Mouse (Mus musculus) common myeloid progenitor, adult 5-6 weeks (primary cell): ENCODE measurements around the gene Olfr1158. TPM values are rescaled to one million over a fixed set of nuclear protein-coding genes. Genes with fewer than 3 reads are reported as not detected.
"Not testable (repeated sequence)": the region's sequence is repeated elsewhere in the genome, so short reads cannot be mapped to it uniquely, and the experiment has no call there.

ENCODE experiments used
- ATAC-seq: replicated peaks from 2 replicates; pipeline ENCODE4 v1.8.0; 2016; ENCODE audit warnings: low read depth, mild to moderate bottlenecking, moderate TSS enrichment, inconsistent platforms; ENCODE audit not compliant: poor library complexity, severe bottlenecking
- total RNA-seq: library from RNA; stranded (forward); fragments of 200-1000, 187-1606 nt; gene quantifications from 2 replicates; pipeline ENCODE4 v1.2.3, GENCODE M21; 2017

The Olfr1158 gene
- total RNA-seq = not detected in 2 replicates

GRCm38 (mm10) chr2:87989813-87990212 lies at the start of gene Olfr1158:
Olfr1158 (plus strand) TSS chr2:87990113.
- ATAC-seq = no peak

GRCm38 (mm10) chr2:87945037-87945436 lies 44.9 kb upstream of the Olfr1158 start, which contains the start of gene Olfr1155:
Olfr1155 (minus strand) TSS chr2:87945137.
- no peak for ATAC-seq

DNA sequence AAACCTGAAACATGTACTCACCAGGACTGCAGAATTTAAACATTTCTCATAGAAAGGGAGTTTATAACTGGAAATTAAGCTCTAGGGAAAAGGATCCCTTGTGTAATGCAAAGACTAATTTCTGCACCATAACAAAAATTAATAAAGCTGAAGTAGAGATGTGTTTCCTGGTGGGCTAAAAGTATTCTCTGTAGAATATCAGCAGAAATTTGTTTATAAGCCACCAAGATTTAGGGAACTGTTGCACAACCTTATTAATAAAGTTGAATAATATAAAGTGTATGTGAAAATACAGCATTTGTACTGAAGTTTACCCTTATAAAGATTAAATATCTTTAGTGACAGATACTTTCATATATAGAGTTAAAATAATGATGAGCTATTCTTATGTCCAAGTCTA lies 36.9 kb upstream of the Olfr1158 start, which contains the start of gene Olfr1156:
Gene Olfr1156, minus strand, starts transcription at position 101 of the 400 bp plus-strand sequence.
- ATAC-seq = no peak

GRCm38 (mm10) chr2:87968199-87968598 lies 21.7 kb upstream of the Olfr1158 start, which contains the start of gene Olfr1157:
Olfr1157 (minus strand) TSS chr2:87968299.
- no peak for ATAC-seq

GRCm38 (mm10) chr2:87974563-87974962 lies 15.3 kb upstream of the Olfr1158 start, which contains the start of gene Olfr74:
Olfr74 (minus strand) TSS chr2:87974663.
- ATAC-seq = no peak

- ATAC-seq = no peak
Measured at GRCm38 (mm10) chr2:88007515-88008318, 17.8 kb downstream of the Olfr1158 start, which contains the start of gene Olfr1160. Olfr1160 (minus strand) TSS chr2:88008268.

DNA sequence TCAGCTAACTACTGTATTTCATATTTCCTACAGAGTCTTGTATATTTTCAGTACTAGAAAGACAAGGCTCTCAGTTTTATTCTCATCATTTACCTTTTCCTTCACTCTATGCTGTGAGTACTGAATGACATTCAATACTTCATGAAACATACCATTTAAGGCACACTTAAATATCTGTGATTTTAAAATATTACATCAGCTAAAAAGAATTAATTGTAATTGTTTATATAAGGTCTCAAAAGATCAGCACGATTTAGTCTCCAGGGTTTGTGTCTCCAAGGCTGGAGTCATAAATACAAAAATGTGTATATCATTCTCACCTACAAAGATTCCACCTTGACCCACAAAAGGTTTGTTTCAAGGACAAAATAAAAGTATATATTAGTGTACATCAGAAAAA lies 32.6 kb downstream of the Olfr1158 start, which contains the start of gene Olfr1161:
Gene Olfr1161, plus strand, starts transcription at position 301 of the 400 bp plus-strand sequence.
- not testable (repeated sequence) for ATAC-seq

GRCm38 (mm10) chr2:88037599-88037998 lies 47.7 kb downstream of the Olfr1158 start, which contains the start of gene Olfr73:
Olfr73 (minus strand) TSS chr2:88037699.
- ATAC-seq = no peak

Other genes starting within 250 kb of the Olfr1158 start
- gene Olfr1140, start 246.4 kb upstream of the Olfr1158 start, total RNA-seq = not detected in 2 replicates
- not detected in 2 replicates for gene Olfr1141, start 236.1 kb upstream of the Olfr1158 start, total RNA-seq
- gene Olfr152, start 210.6 kb upstream of the Olfr1158 start, total RNA-seq = not detected in 2 replicates
- not detected in 2 replicates for gene Olfr1143, start 189.5 kb upstream of the Olfr1158 start, total RNA-seq
- not detected in 2 replicates for gene Olfr1145, start 180.3 kb upstream of the Olfr1158 start, total RNA-seq
- not detected in 2 replicates for gene Olfr1148, start 159.6 kb upstream of the Olfr1158 start, total RNA-seq
- not detected in 2 replicates for gene Olfr1150-ps1, start 146.1 kb upstream of the Olfr1158 start, total RNA-seq
- not detected in 2 replicates for gene Olfr1151, start 134.3 kb upstream of the Olfr1158 start, total RNA-seq
- not detected in 2 replicates for gene Olfr1152, start 123.6 kb upstream of the Olfr1158 start, total RNA-seq
- gene Olfr1153, start 95.2 kb upstream of the Olfr1158 start, total RNA-seq = not detected in 2 replicates
- gene Olfr1154, start 84.9 kb upstream of the Olfr1158 start, total RNA-seq = not detected in 2 replicates
- not detected in 2 replicates for gene Olfr1155, start 45.0 kb upstream of the Olfr1158 start, total RNA-seq
- not detected in 2 replicates for gene Olfr1156, start 37.0 kb upstream of the Olfr1158 start, total RNA-seq
- not detected in 2 replicates for gene Olfr1157, start 21.8 kb upstream of the Olfr1158 start, total RNA-seq
- not detected in 2 replicates for gene Olfr74, start 15.4 kb upstream of the Olfr1158 start, total RNA-seq
- not detected in 2 replicates for gene Olfr1160, start 18.2 kb downstream of the Olfr1158 start, total RNA-seq
- gene Olfr1161, start 32.7 kb downstream of the Olfr1158 start, total RNA-seq = not detected in 2 replicates
- gene Olfr73, start 47.6 kb downstream of the Olfr1158 start, total RNA-seq = not detected in 2 replicates
- not detected in 2 replicates for gene Olfr1162, start 61.0 kb downstream of the Olfr1158 start, total RNA-seq
- gene Olfr1163, start 81.7 kb downstream of the Olfr1158 start, total RNA-seq = not detected in 2 replicates
- gene Olfr1164, start 103.9 kb downstream of the Olfr1158 start, total RNA-seq = not detected in 2 replicates
- not detected in 2 replicates for gene Olfr1166, start 138.2 kb downstream of the Olfr1158 start, total RNA-seq
- gene Olfr1167, start 165.1 kb downstream of the Olfr1158 start, total RNA-seq = not detected in 2 replicates
- gene Olfr1168, start 191.8 kb downstream of the Olfr1158 start, total RNA-seq = not detected in 2 replicates
- not detected in 2 replicates for gene Olfr1170, start 238.2 kb downstream of the Olfr1158 start, total RNA-seq